Mouse (Mus musculus) cerebellum, postnatal 36 days (tissue): ENCODE data around the gene Sebox.
"Not testable (repeated sequence)": the region's sequence is repeated elsewhere in the genome, so short reads cannot be mapped to it uniquely, and the experiment has no call there.

Experiments
- DNase-seq, 2 experiments: peaks; one replicate each; pipeline ENCODE4 v3.0.0; 2021 to 2022; ENCODE audit warnings: mixed read lengths in 2 of 2

Gene Sebox

DNA sequence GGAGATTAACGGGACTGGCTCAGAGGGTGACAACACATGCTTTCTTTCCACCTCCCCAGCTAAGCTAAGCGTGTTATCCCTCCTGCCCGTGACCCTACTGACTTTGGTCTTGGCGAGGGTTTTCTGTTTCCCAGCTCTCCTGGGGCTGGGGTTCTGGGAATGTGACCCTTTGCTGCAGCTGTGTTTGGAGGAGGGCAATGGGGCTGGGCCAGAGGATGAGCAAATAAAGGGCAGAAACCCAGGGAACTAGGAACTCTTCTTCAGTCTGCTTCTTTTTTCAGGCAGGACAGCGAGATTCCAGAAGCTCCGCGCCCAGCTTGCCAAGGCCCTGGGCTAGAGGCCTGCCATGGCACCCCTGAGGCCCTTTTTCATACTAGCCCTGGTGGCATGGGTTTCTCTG, 4.2 kb upstream of the Sebox start, which contains the start of gene Vtn:
Gene Vtn, plus strand, starts transcription at position 88 of the 400 bp plus-strand sequence.
- no peak for DNase-seq

- no peak for DNase-seq
Observed at GRCm38 (mm10) chr11:78499543-78499942, 3.7 kb upstream of the Sebox start.

- DNase-seq: no peak
Observed at GRCm38 (mm10) chr11:78500623-78501202, 2.5 kb upstream of the Sebox start.

DNA sequence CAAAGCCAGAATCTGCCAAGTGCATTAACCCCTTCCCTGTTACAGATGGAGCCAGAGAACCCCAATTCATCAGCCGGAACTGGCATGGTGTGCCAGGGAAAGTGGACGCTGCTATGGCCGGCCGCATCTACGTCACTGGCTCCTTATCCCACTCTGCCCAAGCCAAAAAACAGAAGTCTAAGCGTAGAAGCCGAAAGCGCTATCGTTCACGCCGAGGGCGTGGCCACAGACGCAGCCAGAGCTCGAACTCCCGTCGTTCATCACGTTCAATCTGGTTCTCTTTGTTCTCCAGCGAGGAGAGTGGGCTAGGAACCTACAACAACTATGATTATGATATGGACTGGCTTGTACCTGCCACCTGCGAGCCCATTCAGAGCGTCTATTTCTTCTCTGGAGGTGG, 1.7 kb upstream of the Sebox start:
- DNase-seq: no peak

DNA sequence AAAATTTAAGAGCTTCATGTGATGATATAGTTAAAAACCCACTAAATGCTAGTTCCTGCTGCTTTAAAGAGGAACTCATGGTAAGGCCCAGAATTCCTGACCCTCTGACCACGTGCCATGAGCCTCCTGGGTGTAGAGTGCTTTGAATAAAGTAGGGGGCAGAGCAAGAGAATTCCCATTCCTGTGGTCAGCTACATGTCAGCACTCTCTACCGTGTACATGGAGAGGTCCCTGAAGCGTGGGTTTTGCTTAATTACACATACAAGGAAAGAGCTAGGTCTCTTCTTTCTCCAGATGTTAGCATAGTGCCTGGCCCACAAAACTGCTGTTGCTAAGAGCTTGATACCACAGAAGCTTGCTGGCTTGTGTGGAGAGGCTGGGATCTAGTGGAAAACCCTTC, 2.2 kb downstream of the Sebox start:
- no peak for DNase-seq

DNA sequence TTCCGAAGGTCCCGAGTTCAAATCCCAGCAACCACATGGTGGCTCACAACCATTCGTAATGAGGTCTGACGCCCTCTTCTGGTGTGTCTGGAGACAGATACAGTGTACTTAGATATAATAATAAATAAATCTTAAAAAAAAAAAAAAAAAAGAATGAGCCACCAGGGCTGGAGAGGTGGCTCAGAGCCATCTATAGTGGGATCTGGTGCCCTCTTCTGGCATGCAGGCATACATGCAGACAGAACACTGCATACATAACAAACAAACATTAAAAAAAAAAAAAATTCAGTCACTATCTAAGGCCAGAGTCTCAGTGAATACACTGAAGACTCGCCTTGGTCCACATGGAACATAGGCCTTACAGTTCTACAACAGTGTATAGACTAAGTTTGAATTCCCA, 5.9 kb downstream of the Sebox start:
- no peak for DNase-seq

GRCm38 (mm10) chr11:78512025-78512957, 9.0 kb downstream of the Sebox start, which contains the start of the genes Tmem199 and Poldip2:
TSS of gene Tmem199 (minus strand) at chr11:78512172.
TSS of gene Poldip2 (plus strand) at chr11:78512193.
- DNase-seq: peak; percentile 85 to 92

DNA sequence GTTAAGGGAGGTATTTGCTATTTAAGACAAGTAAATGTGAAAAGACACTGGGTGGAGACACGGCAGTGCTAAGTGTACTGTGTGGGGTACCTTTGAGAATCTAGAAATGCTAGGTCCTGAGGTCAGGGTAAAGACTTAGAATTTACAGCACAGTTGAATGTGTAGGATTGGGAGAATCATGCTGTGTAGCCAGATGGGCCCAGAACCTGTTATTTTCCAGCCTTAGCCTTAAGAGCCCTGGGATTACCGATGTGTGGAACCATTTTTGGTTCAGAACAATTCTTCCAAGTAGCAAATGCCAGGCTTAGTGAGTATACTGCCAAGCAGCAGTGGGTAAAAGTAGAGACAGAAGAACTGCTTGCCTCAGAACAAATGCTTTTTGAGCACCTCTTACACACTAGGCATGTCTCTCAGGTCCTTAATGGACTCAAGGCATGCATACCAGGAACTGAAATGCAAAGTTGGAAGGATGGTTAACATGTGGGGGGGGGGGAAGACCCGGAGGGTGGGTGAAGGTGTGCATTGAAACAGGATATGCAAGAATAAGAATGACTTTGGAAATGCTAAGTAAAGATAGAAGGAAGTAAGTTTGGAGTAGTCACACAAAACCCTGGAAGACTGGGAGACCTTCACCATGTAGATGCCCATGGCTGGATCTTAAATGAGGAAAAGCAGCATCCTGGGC, 10.0 kb downstream of the Sebox start:
- no peak for DNase-seq

GRCm38 (mm10) chr11:78515549-78516325, 12.5 kb downstream of the Sebox start:
- DNase-seq: no peak

GRCm38 (mm10) chr11:78518931-78519330, 15.7 kb downstream of the Sebox start:
- DNase-seq: no peak

GRCm38 (mm10) chr11:78521880-78522279, 18.6 kb downstream of the Sebox start:
- no peak for DNase-seq

DNA sequence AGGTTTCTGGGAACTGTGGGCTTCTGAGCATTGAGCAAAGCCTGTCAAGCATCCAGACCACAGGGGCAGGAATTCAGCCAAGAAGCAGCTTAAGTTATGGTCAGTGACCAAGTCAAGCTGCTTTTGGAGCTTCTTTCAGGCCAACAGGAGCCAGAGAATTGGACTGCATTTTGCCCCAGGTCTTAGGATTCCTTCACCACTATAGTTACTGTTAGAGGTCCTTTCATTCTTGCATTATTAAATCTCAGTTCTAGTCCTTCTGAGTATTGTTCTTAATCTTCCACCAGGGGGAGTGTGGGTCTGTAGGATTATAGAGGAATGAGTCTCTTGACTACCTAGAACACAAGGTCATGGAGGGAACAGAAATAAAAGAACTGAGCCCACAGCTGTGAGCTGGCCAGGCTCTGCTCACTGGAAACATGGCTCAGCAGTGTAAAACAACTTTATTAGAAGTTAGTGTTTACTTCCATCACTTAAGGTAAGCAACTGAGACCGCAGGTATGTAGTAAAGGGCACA, 19.3 kb downstream of the Sebox start:
- no peak for DNase-seq

GRCm38 (mm10) chr11:78523241-78523955, 20.2 kb downstream of the Sebox start:
- no peak for DNase-seq

DNA sequence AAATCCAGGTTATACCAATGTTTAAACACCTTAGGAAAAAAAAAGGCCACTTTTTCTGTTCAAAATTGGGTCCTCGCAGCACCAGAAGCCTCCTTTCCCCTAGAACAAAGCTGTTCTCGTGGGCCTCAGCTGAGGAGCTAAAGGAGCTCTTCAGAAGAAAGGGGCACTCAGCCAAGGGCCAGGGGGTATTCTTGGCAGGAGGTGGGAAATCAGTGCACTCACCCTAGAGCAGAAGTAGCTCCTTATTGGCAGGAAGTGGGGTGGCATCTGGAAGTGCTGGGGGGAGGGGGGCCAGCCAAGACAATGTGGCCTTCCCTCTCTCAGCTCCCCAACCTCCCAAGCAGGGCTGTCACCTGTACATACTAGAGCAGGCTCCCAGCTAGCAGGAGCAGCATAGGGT, 21.6 kb downstream of the Sebox start:
- peak in 1 of 2 experiments; percentile 35 for DNase-seq

DNA sequence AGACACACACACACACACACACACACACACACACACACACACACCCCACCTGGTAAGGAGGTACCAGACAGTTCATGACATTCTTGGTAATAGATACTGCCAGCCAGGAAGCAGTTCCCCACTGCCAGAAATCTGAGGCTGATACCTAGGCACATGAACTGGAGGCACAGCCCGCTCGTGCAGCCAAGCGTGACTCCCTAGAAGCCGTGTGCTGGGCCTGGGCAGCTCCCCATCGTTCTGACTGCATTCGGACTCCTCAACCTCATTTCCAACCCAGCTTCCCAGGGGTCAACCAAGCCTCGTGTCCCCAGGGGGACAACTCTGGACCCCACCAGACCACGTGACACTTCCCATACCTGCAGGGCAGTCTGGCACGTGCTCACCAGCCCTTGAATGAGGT, 25.5 kb downstream of the Sebox start:
- DNase-seq: no peak

DNA sequence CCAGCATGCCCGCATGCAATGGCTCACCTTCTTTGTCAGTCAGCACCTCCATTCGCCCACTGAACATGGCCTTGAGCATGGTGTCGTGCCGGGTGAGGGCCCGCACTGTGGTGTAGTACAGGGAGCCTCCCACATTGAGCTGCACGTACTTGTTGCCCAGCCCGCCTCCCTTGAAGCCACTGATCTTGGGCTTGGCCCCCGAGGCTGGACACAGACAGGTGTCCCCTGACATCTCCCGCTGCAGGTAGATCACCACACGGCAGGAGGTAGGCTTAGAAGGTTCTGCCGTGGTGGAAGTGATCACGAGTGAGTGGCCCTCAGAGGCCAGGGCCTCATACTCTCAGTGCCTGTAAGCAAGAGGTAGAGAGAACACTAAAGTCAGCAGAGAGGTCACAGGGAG, 26.8 kb downstream of the Sebox start:
- no peak for DNase-seq

DNA sequence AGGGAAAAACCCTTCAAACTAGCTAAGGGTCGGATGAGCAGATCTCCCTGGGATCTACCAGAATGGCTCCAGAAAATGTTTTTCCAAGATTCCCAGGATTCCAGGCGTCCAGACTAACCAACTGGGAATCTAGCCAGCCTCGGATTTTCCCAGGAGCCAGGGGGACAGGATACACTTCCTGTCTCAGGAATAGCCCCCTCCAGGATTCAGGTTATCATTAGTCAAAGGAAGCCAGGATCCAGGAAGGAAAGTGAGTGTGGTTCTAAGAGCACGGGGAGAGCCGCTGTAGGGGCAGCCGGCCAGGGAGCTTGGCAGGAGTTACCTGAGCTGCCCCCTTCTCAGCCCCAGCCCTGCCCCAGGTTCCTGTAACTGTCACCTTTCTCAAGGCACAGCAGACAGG, 27.8 kb downstream of the Sebox start:
- no peak for DNase-seq

GRCm38 (mm10) chr11:78531515-78531914, 28.3 kb downstream of the Sebox start:
- not testable (repeated sequence) for DNase-seq

- no peak for DNase-seq
Observed at GRCm38 (mm10) chr11:78534516-78534915, 31.3 kb downstream of the Sebox start.

DNA sequence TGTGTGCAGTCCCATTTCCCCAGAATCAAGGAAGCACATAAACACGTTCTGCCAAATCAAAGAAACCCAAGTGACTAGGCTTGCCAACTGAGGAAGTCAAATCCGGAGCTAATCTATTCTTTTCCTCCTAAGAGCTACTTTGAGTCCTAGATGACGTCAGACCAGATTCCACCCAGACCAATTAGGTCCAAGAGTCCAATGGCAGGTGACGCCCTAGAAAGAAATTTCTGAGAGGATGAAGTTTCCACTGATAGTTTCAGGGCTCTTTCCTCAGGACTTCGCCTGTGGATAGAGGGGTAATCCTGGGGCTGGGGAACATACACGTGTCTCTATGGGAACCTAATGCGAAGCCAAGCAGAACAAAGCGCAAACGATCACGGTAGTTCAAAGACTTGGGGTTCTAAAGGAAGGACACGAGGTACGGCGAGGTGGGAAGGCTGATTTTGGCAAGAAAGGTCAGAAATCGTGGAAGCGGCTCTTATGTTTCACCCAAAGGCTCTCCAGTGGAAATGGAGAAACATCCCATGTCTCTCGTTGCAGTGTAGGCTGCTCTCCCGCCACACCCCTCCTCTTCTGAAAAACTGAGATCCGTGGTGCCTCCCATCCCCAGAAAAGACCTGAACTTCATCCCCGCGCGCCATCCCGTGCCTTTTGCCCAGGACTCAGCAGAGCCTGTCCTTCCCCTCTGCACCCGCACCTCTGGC, 32.3 kb downstream of the Sebox start:
- DNase-seq: no peak

- DNase-seq: peak; percentile 97
Observed at GRCm38 (mm10) chr11:78536080-78536689, 32.9 kb downstream of the Sebox start, which contains the start of the genes Tnfaip1 and Ift20. TSS of gene Tnfaip1 (minus strand) at chr11:78536332. TSS of gene Ift20 (plus strand) at chr11:78536361.
